Comparison of ENCODE assay signal across 8 mouse cellular contexts in genomic region chr5:122636958-122637357, GRCm38 (mm10). TPM values are rescaled to one million over a fixed set of nuclear protein-coding genes. Genes with fewer than 3 reads are reported as not detected.
DNase-seq lines count a peak whose midpoint lies in the region; ATAC-seq and TF ChIP-seq lines count a peak whose summit lies in the region.

No protein-coding gene starts in this region.

- no peak for TF ChIP-seq POLR2A in limb, embryonic 14.5 days (IDR thresholded peaks at IDR 0.05; ENCODE audit: borderline replicate concordance, extremely low read depth, insufficient read depth, insufficient read length)

- H3K27me3 ChIP-seq in kidney, embryonic 14.5 days (ENCODE audit: control insufficient read depth, insufficient read depth, low read length), result no peaks in the 10 kb centered on the region
- H3K27me3 ChIP-seq in forebrain, embryonic 12.5 days, result no peaks in the 10 kb centered on the region
- no peaks in the 10 kb centered on the region for H3K27me3 ChIP-seq in limb, embryonic 14.5 days (ENCODE audit: control insufficient read depth, insufficient read depth, low read length)
- no peaks in the 10 kb centered on the region for H3K27me3 ChIP-seq in neural tube, embryonic 12.5 days (replicated peaks)

- no peaks in the 10 kb centered on the region for H3K9me3 ChIP-seq in kidney, embryonic 14.5 days (ENCODE audit: control insufficient read depth, low read length)
- H3K9me3 ChIP-seq in forebrain, embryonic 12.5 days, result no peaks in the 10 kb centered on the region
- H3K9me3 ChIP-seq in limb, embryonic 14.5 days (ENCODE audit: control insufficient read depth, low read length), result no peaks in the 10 kb centered on the region
- H3K9me3 ChIP-seq in neural tube, embryonic 12.5 days, result no peaks in the 10 kb centered on the region

- peak overlapping the region; percentile 23; the same call in 1 of the 2 replicates for H3K9ac ChIP-seq in kidney, embryonic 14.5 days (ENCODE audit: low read depth, low read length)
- H3K9ac ChIP-seq in forebrain, embryonic 12.5 days, result no peak overlapping the region
- no peak overlapping the region for H3K9ac ChIP-seq in limb, embryonic 14.5 days (ENCODE audit: low read depth, low read length, severe bottlenecking)
- no peak overlapping the region for H3K9ac ChIP-seq in neural tube, embryonic 12.5 days

- 0 out of 2 replicates have a peak, but pooled peaks cover 3% of the 10 kb centered on the region for H3K4me1 ChIP-seq in kidney, embryonic 14.5 days (ENCODE audit: control insufficient read depth, insufficient read depth, low read length)
- H3K4me1 ChIP-seq in forebrain, embryonic 12.5 days, result no peaks in the 10 kb centered on the region
- H3K4me1 ChIP-seq in limb, embryonic 14.5 days (ENCODE audit: control insufficient read depth, insufficient read depth, low read length), result no peaks in the 10 kb centered on the region
- 0 out of 2 replicates have a peak, but pooled peaks cover 5% of the 10 kb centered on the region for H3K4me1 ChIP-seq in neural tube, embryonic 12.5 days

- no peak overlapping the region for H3K27ac ChIP-seq in kidney, embryonic 14.5 days (ENCODE audit: low read depth, low read length)
- no peak overlapping the region for H3K27ac ChIP-seq in forebrain, embryonic 12.5 days
- H3K27ac ChIP-seq in limb, embryonic 14.5 days (replicated peaks; ENCODE audit: low read depth, low read length), result no peak overlapping the region
- no peak overlapping the region for H3K27ac ChIP-seq in neural tube, embryonic 12.5 days

- peak overlapping the region; percentile 31 for H3K4me2 ChIP-seq in kidney, embryonic 14.5 days (replicated peaks; ENCODE audit: low read depth, low read length)
- H3K4me2 ChIP-seq in forebrain, embryonic 12.5 days, result peak overlapping the region; percentile 41
- H3K4me2 ChIP-seq in limb, embryonic 14.5 days (replicated peaks; ENCODE audit: low read depth, low read length, severe bottlenecking), result peak overlapping the region; percentile 30; the same call in 1 of the 2 replicates
- H3K4me2 ChIP-seq in neural tube, embryonic 12.5 days (replicated peaks), result peak overlapping the region; percentile 47

- H3K4me3 ChIP-seq in kidney, embryonic 14.5 days (ENCODE audit: low read length), result no peak overlapping the region
- H3K4me3 ChIP-seq in forebrain, embryonic 12.5 days (replicated peaks), result peak overlapping the region; percentile 21; the same call in 1 of the 2 replicates
- H3K4me3 ChIP-seq in limb, embryonic 14.5 days (replicated peaks; ENCODE audit: low read length), result no peak overlapping the region; the same call in 1 of the 2 replicates
- no peak overlapping the region for H3K4me3 ChIP-seq in neural tube, embryonic 12.5 days

- ATAC-seq in kidney, embryonic 14.5 days (ENCODE audit: low FRiP score, low TSS enrichment), result peak; percentile 53
- ATAC-seq in forebrain, embryonic 12.5 days (ENCODE audit: low FRiP score), result no peak
- 0 out of 2 replicates have a peak, but pooled peaks have one; percentile 41 for ATAC-seq in limb, embryonic 14.5 days (ENCODE audit: low FRiP score, low read depth)
- ATAC-seq in neural tube, embryonic 12.5 days (ENCODE audit: low FRiP score, low read depth), result no peak

- no peak for DNase-seq in kidney, adult 8-10 months
- DNase-seq in limb, embryonic 14.5 days (ENCODE audit: low spot score), result no peak
- no peak for DNase-seq in right cerebral cortex, adult 18-20 months
- no peak for DNase-seq in frontal cortex, postnatal 36 days (ENCODE audit: low spot score in 2 of 2)
- no peak for DNase-seq in adrenal gland, postnatal 36 days

- WGBS in kidney, embryonic 14.5 days, result 41% methylated on average over 16 of the region's 16 CpGs
- 37% methylated on average over 16 of the region's 16 CpGs for WGBS in forebrain, embryonic 12.5 days
- 42% methylated on average over 16 of the region's 16 CpGs for WGBS in limb, embryonic 14.5 days
- WGBS in neural tube, embryonic 12.5 days, result 36% methylated on average over 16 of the region's 16 CpGs

- no peaks in the 10 kb centered on the region for H3K36me3 ChIP-seq in kidney, embryonic 14.5 days (ENCODE audit: control insufficient read depth, insufficient read depth, low read length)
- no peaks in the 10 kb centered on the region for H3K36me3 ChIP-seq in forebrain, embryonic 12.5 days (replicated peaks)
- H3K36me3 ChIP-seq in limb, embryonic 14.5 days (ENCODE audit: control insufficient read depth, insufficient read depth, low read length), result no peaks in the 10 kb centered on the region
- H3K36me3 ChIP-seq in neural tube, embryonic 12.5 days, result no peaks in the 10 kb centered on the region

RNA-seq across cellular contexts. Expression of gene P2rx7, which starts 6.8 kb away (rescaled TPM):
- 0.56 and 1.1 TPM in 2 replicates for polyA plus RNA-seq in kidney, embryonic 14.5 days (2014; fragmentation: Nextera tagmentation; extraction: Ambion mirVana)
- polyA plus RNA-seq in forebrain, embryonic 12.5 days (2016; fragmentation: Nextera tagmentation; extraction: Ambion mirVana), result 0.77 and 0.90 TPM in 2 replicates
- polyA plus RNA-seq in limb, embryonic 14.5 days (2012; rRNA removed), result 2.9 and 3.6 TPM in 2 replicates
- polyA plus RNA-seq in limb, embryonic 14.5 days (2014; fragmentation: Nextera tagmentation; extraction: Ambion mirVana), result 1.6 and 1.7 TPM in 2 replicates
- polyA plus RNA-seq in neural tube, embryonic 12.5 days (2016; fragmentation: Nextera tagmentation; extraction: Ambion mirVana), result 2.8 and 3.2 TPM in 2 replicates
- 1 to 10 TPM; 2.1 to 2.3 TPM for total RNA-seq in adrenal gland, postnatal 36 days (2021)

RNA-seq across cellular contexts. Expression of gene Ift81, which starts 22.6 kb away (rescaled TPM):
- 34.1 and 46.0 TPM in 2 replicates for polyA plus RNA-seq in kidney, embryonic 14.5 days (2014; fragmentation: Nextera tagmentation; extraction: Ambion mirVana)
- 54.7 and 55.6 TPM in 2 replicates for polyA plus RNA-seq in forebrain, embryonic 12.5 days (2016; fragmentation: Nextera tagmentation; extraction: Ambion mirVana)
- polyA plus RNA-seq in limb, embryonic 14.5 days (2012; rRNA removed), result 14.9 and 17.2 TPM in 2 replicates
- polyA plus RNA-seq in limb, embryonic 14.5 days (2014; fragmentation: Nextera tagmentation; extraction: Ambion mirVana), result 32.7 and 41.0 TPM in 2 replicates
- polyA plus RNA-seq in neural tube, embryonic 12.5 days (2016; fragmentation: Nextera tagmentation; extraction: Ambion mirVana), result 47.4 and 51.5 TPM in 2 replicates
- total RNA-seq in adrenal gland, postnatal 36 days (2021), result 10 to 100 TPM in 1 of 2 experiments, 1 to 10 TPM in 1; 9.7 to 19.0 TPM

Comparison
In these comparisons a context has a peak if more than half of its experiments do, and no peak if none do; other contexts are left out.
1. ATAC-seq: peak in kidney, embryonic 14.5 days (single experiment) and limb, embryonic 14.5 days (single experiment); none in forebrain, embryonic 12.5 days (single experiment) and neural tube, embryonic 12.5 days (single experiment).
2. Peak in every context shown above with its lines, with median percentiles within 50 percentile points of each other: H3K4me2 ChIP-seq.